Mouse (Mus musculus): ENCODE measurements around the gene 9130409I23Rik. TPM values are rescaled to one million over a fixed set of nuclear protein-coding genes. Genes with fewer than 3 reads are reported as not detected.

9130409I23Rik gene
- 0.03 TPM for polyA plus RNA-seq (2021)

- TF ChIP-seq CTCF (IDR thresholded peaks at IDR 0.05) = no peak
- ChIA-PET POLR2A (no interaction called here), CTCF (interaction anchor here (1.1 kb wide), 1 partner anchor 54 kb away, joined by 3 read pairs; no protein-coding TSS in a partner anchor)
- DNase-seq (ENCODE audit: low read depth, low spot score) (no peak), ATAC-seq (no peak)
- H3K27me3 ChIP-seq = peaks cover 6% of the 10 kb centered on the region
- in situ Hi-C loops (cut with MboI; ENCODE audit: low pct_unique_long_range_greater_than_20kb) = no loop called here
Observed at GRCm38 (mm10) chr1:181050937-181051336, at the start of gene 9130409I23Rik. Gene 9130409I23Rik, plus strand, starts transcription at chr1:181051237.

- no peak for TF ChIP-seq CTCF (IDR thresholded peaks at IDR 0.05)
Observed at GRCm38 (mm10) chr1:181001621-181002020, 49.4 kb upstream of the 9130409I23Rik start.

GRCm38 (mm10) chr1:181003790-181004189 lies 47.2 kb upstream of the 9130409I23Rik start:
- TF ChIP-seq CTCF (IDR thresholded peaks at IDR 0.05) = no peak
- in situ Hi-C loops (cut with MboI; ENCODE audit: low pct_unique_long_range_greater_than_20kb) = no loop called here
- POLR2A ChIA-PET = no interaction called here
- no peak for ATAC-seq
- DNase-seq (ENCODE audit: low read depth, low spot score) = no peak
- CTCF ChIA-PET = interaction anchor here (1.1 kb wide), 1 partner anchor 35 kb away, joined by 4 read pairs; no protein-coding TSS in a partner anchor
- H3K27me3 ChIP-seq = no peaks in the 10 kb centered on the region

More at GRCm38 (mm10) chr1:181001621-181002020, 49.4 kb upstream of the 9130409I23Rik start:
- no peak for DNase-seq (ENCODE audit: low read depth, low spot score)
- ATAC-seq = no peak
- H3K27me3 ChIP-seq = no peaks in the 10 kb centered on the region
- in situ Hi-C loops (cut with MboI; ENCODE audit: low pct_unique_long_range_greater_than_20kb) = no loop called here
- ChIA-PET POLR2A (no interaction called here), CTCF (interaction anchor here (1.0 kb wide), 1 partner anchor 44 kb away, joined by 3 read pairs; no protein-coding TSS in a partner anchor)

- TF ChIP-seq CTCF (IDR thresholded peaks at IDR 0.05) = no peak
- ChIA-PET CTCF (no interaction called here), POLR2A (no interaction called here)
- no peak for ATAC-seq
- in situ Hi-C loops (cut with MboI; ENCODE audit: low pct_unique_long_range_greater_than_20kb) = no loop called here
- DNase-seq (ENCODE audit: low read depth, low spot score) = no peak
- H3K27me3 ChIP-seq = no peaks in the 10 kb centered on the region
Observed at GRCm38 (mm10) chr1:181005331-181005730, 45.7 kb upstream of the 9130409I23Rik start.

GRCm38 (mm10) chr1:181007831-181008230 lies 43.2 kb upstream of the 9130409I23Rik start:
- no peak for TF ChIP-seq CTCF (IDR thresholded peaks at IDR 0.05)
- POLR2A ChIA-PET = interaction anchor here (1.2 kb wide), 1 partner anchor 12 kb away, joined by 3 read pairs; no protein-coding TSS in a partner anchor
- no peaks in the 10 kb centered on the region for H3K27me3 ChIP-seq
- ATAC-seq = no peak
- CTCF ChIA-PET = interaction anchor here (0.9 kb wide), 1 partner anchor 15 kb away, joined by 4 read pairs; no protein-coding TSS in a partner anchor
- DNase-seq (ENCODE audit: low read depth, low spot score) = no peak
- in situ Hi-C loops (cut with MboI; ENCODE audit: low pct_unique_long_range_greater_than_20kb) = no loop called here

- ATAC-seq = no peak
- no peaks in the 10 kb centered on the region for H3K27me3 ChIP-seq
- ChIA-PET CTCF (interaction anchor here (0.9 kb wide), 1 partner anchor 16 kb away, joined by 4 read pairs; no protein-coding TSS in a partner anchor), POLR2A (interaction anchor here (1.2 kb wide), 1 partner anchor 12 kb away, joined by 3 read pairs; no protein-coding TSS in a partner anchor)
- TF ChIP-seq CTCF (IDR thresholded peaks at IDR 0.05) = no peak
- in situ Hi-C loops (cut with MboI; ENCODE audit: low pct_unique_long_range_greater_than_20kb) = no loop called here
- no peak for DNase-seq (ENCODE audit: low read depth, low spot score)
Observed at GRCm38 (mm10) chr1:181008266-181008665, 42.8 kb upstream of the 9130409I23Rik start.

GRCm38 (mm10) chr1:181009011-181009590 lies 41.9 kb upstream of the 9130409I23Rik start:
- ChIA-PET CTCF (interaction anchor here (1.7 kb wide), 1 partner anchor 17 kb away, joined by 6 read pairs; no protein-coding TSS in a partner anchor), POLR2A (interaction anchor here (0.6 kb wide), 1 partner anchor 668 kb away, joined by 6 read pairs; no protein-coding TSS in a partner anchor)
- in situ Hi-C loops (cut with MboI; ENCODE audit: low pct_unique_long_range_greater_than_20kb) = no loop called here

GRCm38 (mm10) chr1:181009754-181010153 lies 41.3 kb upstream of the 9130409I23Rik start:
- H3K27me3 ChIP-seq = no peaks in the 10 kb centered on the region
- no peak for TF ChIP-seq CTCF (IDR thresholded peaks at IDR 0.05)
- peak; percentile 74 for ATAC-seq
- ChIA-PET POLR2A (no interaction called here), CTCF (interaction anchor here (1.7 kb wide), 1 partner anchor 18 kb away, joined by 6 read pairs; no protein-coding TSS in a partner anchor)
- DNase-seq (ENCODE audit: low read depth, low spot score) = peak; percentile 70
- in situ Hi-C loops (cut with MboI; ENCODE audit: low pct_unique_long_range_greater_than_20kb) = no loop called here

More at GRCm38 (mm10) chr1:181009011-181009590, 41.9 kb upstream of the 9130409I23Rik start:
- ATAC-seq = no peak
- no peak for DNase-seq (ENCODE audit: low read depth, low spot score)
- no peak for TF ChIP-seq CTCF (IDR thresholded peaks at IDR 0.05)
- no peaks in the 10 kb centered on the region for H3K27me3 ChIP-seq

GRCm38 (mm10) chr1:181010171-181010932 lies 40.7 kb upstream of the 9130409I23Rik start:
- ChIA-PET CTCF (interaction anchor here (1.7 kb wide), 1 partner anchor 18 kb away, joined by 6 read pairs; no protein-coding TSS in a partner anchor), POLR2A (interaction anchor here (0.7 kb wide), 1 partner anchor 27 kb away, joined by 3 read pairs; no protein-coding TSS in a partner anchor)
- H3K27me3 ChIP-seq = no peaks in the 10 kb centered on the region
- in situ Hi-C loops (cut with MboI; ENCODE audit: low pct_unique_long_range_greater_than_20kb) = no loop called here
- ATAC-seq (no peak), DNase-seq (ENCODE audit: low read depth, low spot score) (no peak)
- TF ChIP-seq CTCF (IDR thresholded peaks at IDR 0.05) = no peak

- in situ Hi-C loops (cut with MboI; ENCODE audit: low pct_unique_long_range_greater_than_20kb) = no loop called here
- ATAC-seq (no peak), DNase-seq (ENCODE audit: low read depth, low spot score) (no peak)
- no peaks in the 10 kb centered on the region for H3K27me3 ChIP-seq
- no peak for TF ChIP-seq CTCF (IDR thresholded peaks at IDR 0.05)
- ChIA-PET CTCF (interaction anchor here (1.1 to 1.3 kb wide), 2 partner anchors 10 to 12 kb away, joined by 3 read pairs; no protein-coding TSS in a partner anchor), POLR2A (no interaction called here)
Observed at GRCm38 (mm10) chr1:181011601-181012000, 39.4 kb upstream of the 9130409I23Rik start.
